Mouse (Mus musculus) lung, postnatal 0 days (tissue): Measurements from ENCODE around the gene Acot3.

ENCODE experiments used
- CTCF ChIP-seq: IDR thresholded peaks from 2 replicates; pipeline ENCODE4 v1.5.1; 2016; ENCODE audit warnings: antibody characterized with exemption, mild to moderate bottlenecking
- EP300 ChIP-seq: IDR thresholded peaks from 2 replicates; pipeline ENCODE4 v1.6.1; 2016; ENCODE audit warnings: antibody characterized with exemption, mild to moderate bottlenecking, control low read depth

GRCm38 (mm10) chr12:84060946-84061345, 9.0 kb downstream of the Acot3 start:
- TF ChIP-seq EP300, result no peak
- TF ChIP-seq CTCF, result peak; percentile 69
